Mouse (Mus musculus): ENCODE data around the gene Pxt1. TPM values are rescaled to one million over a fixed set of nuclear protein-coding genes. Genes with fewer than 3 reads are reported as not detected.

Gene Pxt1
- polyA plus RNA-seq, 1 experiment from 2014 or later, result not detected

DNA sequence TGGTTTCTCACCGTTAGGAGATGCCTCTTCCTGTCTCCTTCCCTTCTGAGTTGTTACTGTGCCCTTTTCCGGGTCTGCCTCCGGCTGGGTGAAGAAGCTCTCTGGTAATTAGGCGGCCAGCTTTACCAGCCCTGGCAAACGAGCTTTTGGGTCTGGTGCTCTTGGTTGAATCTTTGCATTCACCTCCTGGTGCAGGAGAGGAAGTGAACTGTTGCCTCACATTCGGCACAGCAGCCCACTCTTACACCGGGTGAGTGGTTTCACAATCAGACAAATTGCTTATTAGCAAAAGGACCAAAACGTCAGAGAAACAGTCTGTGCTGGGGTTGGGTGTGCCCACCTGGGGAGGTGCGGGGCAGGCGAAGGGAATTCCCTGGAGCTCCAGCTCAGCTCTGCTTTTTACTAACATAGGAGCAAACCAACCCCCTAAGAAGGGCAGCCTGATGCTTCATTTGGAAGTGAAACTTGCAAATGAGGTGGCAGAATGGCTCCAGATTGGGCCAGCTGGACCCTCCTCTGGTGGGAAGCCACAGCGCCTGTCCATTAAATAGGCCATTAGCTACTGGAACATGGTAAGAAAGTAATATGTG is 23.5 kb upstream of the Pxt1 start:
- peaks cover 87% of the 10 kb centered on the region for H3K36me3 ChIP-seq (ENCODE audit: control insufficient read depth, insufficient read depth)
- no peak for ATAC-seq
- H3K4me2 ChIP-seq (replicated peaks; ENCODE audit: low read depth), result no peak overlapping the region
- H3K4me3 ChIP-seq (ENCODE audit: low read depth, low read length), result no peak overlapping the region
- no peak overlapping the region for H3K9ac ChIP-seq (ENCODE audit: low read depth, low read length)
- no peaks in the 10 kb centered on the region for H3K27me3 ChIP-seq (replicated peaks; ENCODE audit: control insufficient read depth, insufficient read depth, low read length)
- H3K4me1 ChIP-seq (replicated peaks; ENCODE audit: control insufficient read depth, insufficient read depth, low read length), result no peaks in the 10 kb centered on the region
- H3K9me3 ChIP-seq (ENCODE audit: control insufficient read depth), result no peaks in the 10 kb centered on the region
- WGBS, result 77% methylated on average over 11 of the region's 11 CpGs
- TF ChIP-seq CTCF (IDR thresholded peaks at IDR 0.05; ENCODE audit: low read depth), result no peak
- H3K27ac ChIP-seq (ENCODE audit: low read depth, low read length), result no peak overlapping the region

DNA sequence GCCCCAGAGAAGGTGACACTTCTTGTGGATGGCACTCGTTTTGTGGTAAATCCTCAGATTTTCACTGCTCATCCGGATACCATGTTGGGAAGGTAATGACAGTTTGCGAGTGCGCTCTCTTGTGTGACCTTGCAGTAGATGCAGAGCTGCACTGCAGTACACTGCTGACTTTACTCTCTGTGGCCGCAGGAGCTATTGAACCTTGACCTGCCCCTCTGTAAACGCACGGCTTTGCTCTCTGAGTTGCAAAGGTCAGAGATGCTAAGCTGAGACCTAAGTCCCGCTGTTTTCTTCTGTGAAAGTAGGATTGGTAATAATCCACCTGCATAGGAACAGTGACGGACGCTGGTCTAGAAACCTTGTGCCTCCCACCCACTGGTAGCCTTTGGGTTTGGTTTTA is 18.0 kb upstream of the Pxt1 start:
- H3K9ac ChIP-seq (ENCODE audit: low read depth, low read length), result no peak overlapping the region
- H3K4me2 ChIP-seq (replicated peaks; ENCODE audit: low read depth), result no peak overlapping the region
- peaks cover 59% of the 10 kb centered on the region for H3K36me3 ChIP-seq (ENCODE audit: control insufficient read depth, insufficient read depth)
- H3K27me3 ChIP-seq (replicated peaks; ENCODE audit: control insufficient read depth, insufficient read depth, low read length), result no peaks in the 10 kb centered on the region
- H3K27ac ChIP-seq (ENCODE audit: low read depth, low read length), result peak overlapping the region; percentile 21; the same call in 1 of the 2 replicates
- H3K4me1 ChIP-seq (replicated peaks; ENCODE audit: control insufficient read depth, insufficient read depth, low read length), result no peaks in the 10 kb centered on the region
- H3K4me3 ChIP-seq (ENCODE audit: low read depth, low read length), result no peak overlapping the region
- 0 out of 2 replicates have a peak, but pooled peaks have one; percentile 40 for ATAC-seq
- H3K9me3 ChIP-seq (ENCODE audit: control insufficient read depth), result no peaks in the 10 kb centered on the region
- no peak for TF ChIP-seq CTCF (IDR thresholded peaks at IDR 0.05; ENCODE audit: low read depth)
- WGBS, result 63% methylated on average over 10 of the region's 10 CpGs

DNA sequence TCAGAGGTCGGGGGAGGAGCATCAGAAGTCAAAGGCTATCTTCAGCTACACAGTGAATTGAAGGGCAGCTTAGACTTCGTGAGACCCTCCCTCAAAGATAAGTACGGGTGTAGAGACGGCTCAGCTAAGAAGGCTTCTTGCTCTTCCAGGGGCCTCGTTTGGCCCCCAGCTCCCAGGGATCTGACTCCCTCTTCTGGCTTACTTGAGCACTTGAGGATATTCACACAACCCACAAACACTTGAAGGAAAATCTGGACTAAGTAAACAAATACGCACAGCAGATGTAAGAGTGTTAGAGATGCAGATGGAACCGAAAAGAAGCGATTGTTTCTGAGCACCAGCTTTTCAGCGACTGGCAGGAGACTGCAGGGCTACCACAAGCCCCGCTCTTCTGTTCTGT is 17.0 kb upstream of the Pxt1 start:
- no peak overlapping the region for H3K27ac ChIP-seq (ENCODE audit: low read depth, low read length)
- H3K4me3 ChIP-seq (ENCODE audit: low read depth, low read length), result no peak overlapping the region
- ATAC-seq, result no peak
- WGBS, result 50% methylated on average over 10 of the region's 10 CpGs
- peak; percentile 52 for TF ChIP-seq CTCF (IDR thresholded peaks at IDR 0.05; ENCODE audit: low read depth)
- H3K4me2 ChIP-seq (replicated peaks; ENCODE audit: low read depth), result no peak overlapping the region
- no peak overlapping the region for H3K9ac ChIP-seq (ENCODE audit: low read depth, low read length)
- no peaks in the 10 kb centered on the region for H3K4me1 ChIP-seq (replicated peaks; ENCODE audit: control insufficient read depth, insufficient read depth, low read length)
- peaks cover 49% of the 10 kb centered on the region for H3K36me3 ChIP-seq (ENCODE audit: control insufficient read depth, insufficient read depth)
- no peaks in the 10 kb centered on the region for H3K9me3 ChIP-seq (ENCODE audit: control insufficient read depth)
- H3K27me3 ChIP-seq (replicated peaks; ENCODE audit: control insufficient read depth, insufficient read depth, low read length), result no peaks in the 10 kb centered on the region

DNA sequence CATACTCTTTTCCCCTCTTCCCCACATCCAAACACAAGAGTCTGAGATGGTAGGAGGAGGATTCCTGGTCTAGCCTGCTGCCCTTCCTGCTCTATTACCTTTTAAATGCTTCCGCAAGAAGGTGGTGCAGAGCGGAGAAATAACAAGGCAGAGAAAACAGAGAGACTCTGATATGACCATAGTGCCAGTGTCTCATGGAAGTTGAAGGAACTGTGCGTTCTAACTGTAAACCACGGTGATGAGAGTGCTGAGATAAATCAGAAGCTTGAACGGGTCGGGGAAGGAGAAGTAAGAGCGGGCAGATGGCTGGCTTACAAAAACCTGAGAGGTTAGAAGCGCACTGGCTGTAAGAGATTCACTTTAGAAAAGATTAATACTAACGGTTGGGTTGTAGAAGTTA is 10.8 kb upstream of the Pxt1 start:
- 94% methylated on average over 9 of the region's 9 CpGs for WGBS
- no peak overlapping the region; the same call in 1 of the 2 replicates for H3K4me2 ChIP-seq (replicated peaks; ENCODE audit: low read depth)
- no peak for ATAC-seq

DNA sequence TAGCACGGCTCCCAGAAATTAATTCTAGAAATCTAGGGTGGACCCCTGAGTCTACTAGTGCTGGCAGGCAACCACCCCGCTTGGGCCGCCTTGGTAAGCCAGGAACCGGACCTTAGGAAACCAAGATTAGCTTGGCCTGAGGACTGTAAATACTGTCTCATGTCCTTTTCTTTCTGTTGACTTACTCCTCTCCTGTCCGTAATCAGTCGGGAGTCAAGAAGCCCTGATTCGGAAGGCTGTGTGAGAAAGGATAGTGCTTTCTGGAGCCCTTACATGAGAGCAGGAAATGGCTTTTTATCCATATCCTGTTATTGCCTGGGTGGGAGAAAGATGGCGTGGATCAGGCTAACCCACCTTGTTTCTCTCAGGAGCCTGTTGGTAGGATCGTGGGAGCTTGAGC is 9.6 kb upstream of the Pxt1 start:
- 2% methylated on average over 9 of the region's 9 CpGs for WGBS
- no peaks in the 10 kb centered on the region for H3K27me3 ChIP-seq (replicated peaks; ENCODE audit: control insufficient read depth, insufficient read depth, low read length)
- peak overlapping the region; percentile 74 for H3K4me2 ChIP-seq (replicated peaks; ENCODE audit: low read depth)
- H3K4me3 ChIP-seq (ENCODE audit: low read depth, low read length), result peak overlapping the region; percentile 76
- peaks cover 4% of the 10 kb centered on the region; the same call in 1 of the 2 replicates for H3K36me3 ChIP-seq (ENCODE audit: control insufficient read depth, insufficient read depth)
- peak overlapping the region; percentile 98; the same call in 1 of the 2 replicates for H3K27ac ChIP-seq (ENCODE audit: low read depth, low read length)
- peak overlapping the region; percentile 95 for H3K9ac ChIP-seq (ENCODE audit: low read depth, low read length)
- H3K9me3 ChIP-seq (ENCODE audit: control insufficient read depth), result no peaks in the 10 kb centered on the region
- no peak for ATAC-seq
- H3K4me1 ChIP-seq (replicated peaks; ENCODE audit: control insufficient read depth, insufficient read depth, low read length), result no peaks in the 10 kb centered on the region
- TF ChIP-seq CTCF (IDR thresholded peaks at IDR 0.05; ENCODE audit: low read depth), result no peak

More for the DNA sequence above, 10.8 kb upstream of the Pxt1 start:
- TF ChIP-seq CTCF (IDR thresholded peaks at IDR 0.05; ENCODE audit: low read depth), result no peak
- Histone ChIP-seq H3K27me3 (replicated peaks; ENCODE audit: control insufficient read depth, insufficient read depth, low read length) (no peaks in the 10 kb centered on the region), H3K4me3 (ENCODE audit: low read depth, low read length) (no peak overlapping the region), H3K27ac (ENCODE audit: low read depth, low read length) (no peak overlapping the region), H3K9me3 (ENCODE audit: control insufficient read depth) (no peaks in the 10 kb centered on the region), H3K4me1 (replicated peaks; ENCODE audit: control insufficient read depth, insufficient read depth, low read length) (no peaks in the 10 kb centered on the region), H3K36me3 (ENCODE audit: control insufficient read depth, insufficient read depth) (peaks cover 6% of the 10 kb centered on the region; the same call in 1 of the 2 replicates), H3K9ac (ENCODE audit: low read depth, low read length) (no peak overlapping the region)

DNA sequence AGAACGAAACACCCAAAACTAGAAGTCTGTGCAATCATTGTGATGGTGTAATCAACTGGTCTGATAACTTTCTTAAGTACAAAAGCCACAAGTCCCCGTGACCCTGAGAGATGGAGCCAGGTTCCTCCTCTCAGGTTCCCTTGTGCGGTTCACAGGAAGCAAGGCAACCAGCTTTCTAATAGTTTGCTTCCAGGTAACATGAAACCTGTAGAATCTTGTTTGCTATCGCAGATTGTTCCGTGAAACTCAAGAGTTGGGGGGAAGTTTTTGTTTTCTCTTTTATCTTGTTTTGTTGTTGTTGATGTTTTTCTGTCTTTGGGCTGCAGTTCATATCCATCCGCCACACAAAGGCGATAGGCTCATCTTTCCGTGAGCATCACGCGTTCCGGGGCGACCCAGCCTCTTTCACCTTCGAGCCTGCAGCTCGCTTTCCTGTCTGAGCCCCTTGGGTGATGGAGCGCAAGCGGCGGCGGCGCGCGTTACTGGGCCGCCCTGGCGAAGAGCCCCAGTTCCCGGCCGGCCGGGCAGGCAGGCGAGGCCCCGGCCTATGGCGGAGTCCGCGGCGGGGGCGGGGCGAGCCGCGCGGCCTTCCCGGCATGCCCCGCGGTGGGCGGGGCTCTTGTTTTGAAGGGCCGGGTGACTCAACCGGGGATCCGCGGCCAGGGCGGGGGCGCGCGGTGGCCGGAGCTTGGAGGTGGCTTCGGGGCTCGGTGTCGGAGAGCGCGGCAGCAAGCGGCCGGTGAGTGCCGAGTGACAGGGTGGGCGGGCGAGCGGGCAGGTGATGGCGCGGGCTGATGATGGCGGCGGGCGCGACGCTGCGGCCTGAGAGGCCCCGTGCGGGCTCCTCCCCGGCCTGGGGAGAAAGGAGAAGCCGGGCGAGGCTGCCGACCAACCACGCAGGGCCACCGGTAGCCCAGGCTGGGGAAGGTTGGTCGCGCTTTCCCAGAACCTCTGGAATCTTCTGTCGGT is 8.5 kb upstream of the Pxt1 start, which contains the start of gene Kctd20:
Gene Kctd20 (plus strand): TSS at position 120 of the 969 bp plus-strand sequence.
- peak within 1 kb of the TSS; percentile 95 for H3K9ac ChIP-seq (ENCODE audit: low read depth, low read length)
- H3K36me3 ChIP-seq (ENCODE audit: control insufficient read depth, insufficient read depth), result no peaks in the 10 kb centered on the region
- H3K4me3 ChIP-seq (ENCODE audit: low read depth, low read length), result peak within 1 kb of the TSS; percentile 76
- no peaks in the 10 kb centered on the region for H3K9me3 ChIP-seq (ENCODE audit: control insufficient read depth)
- no peaks in the 10 kb centered on the region for H3K4me1 ChIP-seq (replicated peaks; ENCODE audit: control insufficient read depth, insufficient read depth, low read length)
- under 1% methylated on average over 58 of the region's 80 CpGs for WGBS
- peak within 1 kb of the TSS; percentile 74 for H3K4me2 ChIP-seq (replicated peaks; ENCODE audit: low read depth)
- TF ChIP-seq CTCF (IDR thresholded peaks at IDR 0.05; ENCODE audit: low read depth), result no peak
- no peaks in the 10 kb centered on the region for H3K27me3 ChIP-seq (replicated peaks; ENCODE audit: control insufficient read depth, insufficient read depth, low read length)
- peak; percentile 93 for ATAC-seq
- peak within 1 kb of the TSS; percentile 98 for H3K27ac ChIP-seq (ENCODE audit: low read depth, low read length)
